Mouse (Mus musculus) embryonic fibroblast, embryonic 13.5 days (primary cell): ENCODE data around the gene Ppl.

Source experiments
- CTCF ChIP-seq: IDR thresholded peaks from 2 replicates; pipeline ENCODE4 v1.5.1; 2011; ENCODE audit warnings: mild to moderate bottlenecking, control low read depth, low read length, moderate library complexity, borderline replicate concordance; ENCODE audit not compliant: insufficient read depth
- POLR2A ChIP-seq: IDR thresholded peaks from 2 replicates; pipeline ENCODE4 v1.6.1; 2011; ENCODE audit warnings: low read depth, mild to moderate bottlenecking, control low read depth, low read length, moderate library complexity

DNA sequence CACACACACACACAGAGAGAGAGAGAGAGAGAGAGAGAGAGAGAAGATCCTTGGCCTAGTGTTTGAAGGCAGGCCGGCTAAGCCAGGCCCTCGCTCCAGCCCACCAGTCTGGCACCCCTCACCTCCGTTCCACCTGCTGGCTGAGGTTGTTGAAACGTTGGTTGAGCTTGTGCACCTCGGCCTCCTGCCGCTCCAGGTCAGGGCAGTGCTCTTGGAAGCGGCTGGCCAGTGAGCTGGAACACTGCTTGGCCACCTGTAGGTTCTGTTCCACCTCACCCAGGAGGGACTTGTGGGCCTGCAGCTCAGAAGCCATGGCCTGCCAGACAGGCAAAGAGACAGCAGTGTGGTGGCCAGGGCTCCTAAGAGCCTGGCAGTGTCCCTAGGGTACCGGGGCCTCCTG is 35.7 kb downstream of the Ppl start:
- TF ChIP-seq CTCF = no peak
- TF ChIP-seq POLR2A = no peak
